In genomic region chr11:83298225-83299195, GRCm38 (mm10) we compare ENCODE assay signal across 8 mouse cellular contexts. TPM values are rescaled to one million over a fixed set of nuclear protein-coding genes. Genes with fewer than 3 reads are reported as not detected.
DNase-seq lines count a peak whose midpoint lies in the region; ATAC-seq and TF ChIP-seq lines count a peak whose summit lies in the region.

Gene Ap2b1, plus strand, starts transcription at chr11:83299024.

- peak; percentile 86 for ATAC-seq in CD4-positive, CD25-positive, alpha-beta regulatory T cell, adult 4 months
- ATAC-seq in heart, embryonic 15.5 days (replicated peaks; ENCODE audit: insufficient number of reproducible peaks, insufficient read depth, low FRiP score, low read depth) = peak; percentile 93
- peak; percentile 87 for ATAC-seq in liver, embryonic 14.5 days (ENCODE audit: insufficient read depth)
- ATAC-seq in neural tube, embryonic 11.5 days (ENCODE audit: insufficient read depth, low FRiP score, low TSS enrichment) = peak; percentile 82
- ATAC-seq in stomach, postnatal 0 days (ENCODE audit: low FRiP score, low TSS enrichment) = peak; percentile 94

- peak within 1 kb of the TSS; percentile 93 for H3K27ac ChIP-seq in forebrain, embryonic 10.5 days
- peak within 1 kb of the TSS; percentile 95 for H3K27ac ChIP-seq in heart, embryonic 15.5 days
- peak within 1 kb of the TSS; percentile 83 for H3K27ac ChIP-seq in liver, embryonic 14.5 days
- peak within 1 kb of the TSS; percentile 80 for H3K27ac ChIP-seq in neural tube, embryonic 11.5 days (ENCODE audit: low read depth, low read length)
- peak within 1 kb of the TSS; percentile 96 for H3K27ac ChIP-seq in stomach, postnatal 0 days (replicated peaks)

- TF ChIP-seq EP300 in liver, embryonic 14.5 days (IDR thresholded peaks at IDR 0.05; ENCODE audit: low read depth) = no peak; the same call in 1 of the 2 replicates
- no peak for TF ChIP-seq EP300 in stomach, postnatal 0 days (optimal IDR thresholded peaks at IDR 0.05)

- peaks cover 46% of the 10 kb centered on the region for H3K36me3 ChIP-seq in forebrain, embryonic 10.5 days (replicated peaks)
- H3K36me3 ChIP-seq in heart, embryonic 15.5 days = peaks cover 20% of the 10 kb centered on the region; the same call in 1 of the 2 replicates
- H3K36me3 ChIP-seq in liver, embryonic 14.5 days (replicated peaks; ENCODE audit: control insufficient read depth, insufficient read depth, low read depth) = peaks cover 36% of the 10 kb centered on the region
- H3K36me3 ChIP-seq in neural tube, embryonic 11.5 days (ENCODE audit: control insufficient read depth, insufficient read depth, low read length) = no peaks in the 10 kb centered on the region; the same call in 1 of the 2 replicates
- no peaks in the 10 kb centered on the region; the same call in 1 of the 2 replicates for H3K36me3 ChIP-seq in stomach, postnatal 0 days (ENCODE audit: control insufficient read depth, insufficient read depth, low read length)

- 3% methylated on average over 56 of the region's 56 CpGs for WGBS in forebrain, embryonic 10.5 days
- WGBS in heart, embryonic 15.5 days = 3% methylated on average over 56 of the region's 56 CpGs
- WGBS in liver, embryonic 14.5 days (ENCODE audit: insufficient replicate concordance) = 2% methylated on average over 56 of the region's 56 CpGs
- 2% methylated on average over 56 of the region's 56 CpGs for WGBS in neural tube, embryonic 11.5 days
- WGBS in stomach, postnatal 0 days = 2% methylated on average over 56 of the region's 56 CpGs

- peak within 1 kb of the TSS; percentile 80 for H3K4me2 ChIP-seq in heart, embryonic 15.5 days
- H3K4me2 ChIP-seq in liver, embryonic 14.5 days (ENCODE audit: low read depth) = peak within 1 kb of the TSS; percentile 99
- peak within 1 kb of the TSS; percentile 80 for H3K4me2 ChIP-seq in neural tube, embryonic 11.5 days (ENCODE audit: low read depth)
- H3K4me2 ChIP-seq in stomach, postnatal 0 days (replicated peaks; ENCODE audit: low read depth) = peak within 1 kb of the TSS; percentile 69

- peak within 1 kb of the TSS; percentile 85 for H3K4me3 ChIP-seq in forebrain, embryonic 10.5 days
- peak within 1 kb of the TSS; percentile 87 for H3K4me3 ChIP-seq in heart, embryonic 15.5 days
- peak within 1 kb of the TSS; percentile 83 to 92 for H3K4me3 ChIP-seq in liver, embryonic 14.5 days (ENCODE audit: insufficient read depth in 1 of 2, low read depth in 2 of 2, low read length in 2 of 2)
- H3K4me3 ChIP-seq in neural tube, embryonic 11.5 days (ENCODE audit: low read depth, low read length) = peak within 1 kb of the TSS; percentile 73
- peak within 1 kb of the TSS; percentile 79 for H3K4me3 ChIP-seq in stomach, postnatal 0 days (ENCODE audit: low read depth, low read length)

- no peaks in the 10 kb centered on the region for H3K9me3 ChIP-seq in forebrain, embryonic 10.5 days
- no peaks in the 10 kb centered on the region for H3K9me3 ChIP-seq in heart, embryonic 15.5 days (replicated peaks)
- no peaks in the 10 kb centered on the region for H3K9me3 ChIP-seq in liver, embryonic 14.5 days (ENCODE audit: control insufficient read depth, low read length)
- no peaks in the 10 kb centered on the region for H3K9me3 ChIP-seq in neural tube, embryonic 11.5 days (ENCODE audit: control insufficient read depth, low read length)
- no peaks in the 10 kb centered on the region for H3K9me3 ChIP-seq in stomach, postnatal 0 days (ENCODE audit: control insufficient read depth, low read length)

- peaks cover 37% of the 10 kb centered on the region for H3K4me1 ChIP-seq in forebrain, embryonic 10.5 days
- peaks cover 27% of the 10 kb centered on the region for H3K4me1 ChIP-seq in heart, embryonic 15.5 days (replicated peaks)
- H3K4me1 ChIP-seq in liver, embryonic 14.5 days (replicated peaks; ENCODE audit: control insufficient read depth in 2 of 2, insufficient read depth in 2 of 2, low read length in 1 of 2) = peaks cover 16 to 26% of the 10 kb centered on the region in 2 experiments
- peaks cover 11% of the 10 kb centered on the region; the same call in 1 of the 2 replicates for H3K4me1 ChIP-seq in neural tube, embryonic 11.5 days (ENCODE audit: control insufficient read depth, insufficient read depth, low read length)
- H3K4me1 ChIP-seq in stomach, postnatal 0 days (replicated peaks; ENCODE audit: control insufficient read depth, insufficient read depth) = 0 out of 2 replicates have a peak, but pooled peaks cover 2% of the 10 kb centered on the region

- DNase-seq in c-Kit-negative CD71-positive TER-119-positive erythroid progenitor cells, embryonic 14.5 days (ENCODE audit: low read depth, low spot score) = peak; percentile 75
- DNase-seq in forebrain, embryonic 10.5 days (ENCODE audit: extremely low spot score, low spot score) = peak; percentile 96
- peak; percentile 94 to 97 for DNase-seq in kidney, postnatal 25 days
- DNase-seq in liver, embryonic 14.5 days (ENCODE audit: low read depth in 3 of 3, low spot score in 3 of 3) = peak; percentile 81 to 90 (median 86)
- peak; percentile 93 for DNase-seq in neural tube, embryonic 11.5 days (ENCODE audit: low spot score)
- peak; percentile 96 for DNase-seq in stomach, postnatal 0 days (ENCODE audit: low spot score)

- TF ChIP-seq CTCF in liver, embryonic 14.5 days (IDR thresholded peaks at IDR 0.05; ENCODE audit: low read depth) = no peak; the same call in 1 of the 2 replicates
- peak; percentile 3; the same call in 1 of the 2 replicates for TF ChIP-seq CTCF in stomach, postnatal 0 days (IDR thresholded peaks at IDR 0.05; ENCODE audit: low read depth)

- peak within 1 kb of the TSS; percentile 89 for H3K9ac ChIP-seq in heart, embryonic 15.5 days
- H3K9ac ChIP-seq in liver, embryonic 14.5 days (replicated peaks) = peak within 1 kb of the TSS; percentile 89
- peak within 1 kb of the TSS; percentile 80 for H3K9ac ChIP-seq in neural tube, embryonic 11.5 days (ENCODE audit: low read length)
- H3K9ac ChIP-seq in stomach, postnatal 0 days (ENCODE audit: low read length) = peak within 1 kb of the TSS; percentile 86

- H3K27me3 ChIP-seq in forebrain, embryonic 10.5 days (ENCODE audit: poor library complexity, severe bottlenecking) = no peaks in the 10 kb centered on the region
- H3K27me3 ChIP-seq in heart, embryonic 15.5 days = no peaks in the 10 kb centered on the region
- no peaks in the 10 kb centered on the region for H3K27me3 ChIP-seq in liver, embryonic 14.5 days (ENCODE audit: control insufficient read depth, insufficient read depth, low read length)
- no peaks in the 10 kb centered on the region for H3K27me3 ChIP-seq in neural tube, embryonic 11.5 days (ENCODE audit: control insufficient read depth, insufficient read depth, low read length)
- no peaks in the 10 kb centered on the region for H3K27me3 ChIP-seq in stomach, postnatal 0 days (ENCODE audit: control insufficient read depth, insufficient read depth, low read length)

RNA-seq across cellular contexts. Expression of gene Ap2b1, which starts in this region (rescaled TPM):
- 10 to 100 TPM; 52.3 to 63.9 TPM for polyA plus RNA-seq in CD4-positive, CD25-positive, alpha-beta regulatory T cell, adult 4 months (2017; shearing (Covaris generic))
- polyA plus RNA-seq in forebrain, embryonic 10.5 days (2016; fragmentation: Nextera tagmentation; extraction: Ambion mirVana) = 66.4 and 67.0 TPM in 2 replicates
- polyA plus RNA-seq in heart, embryonic 15.5 days (2015; fragmentation: Nextera tagmentation; extraction: Ambion mirVana) = 32.1 and 39.5 TPM in 2 replicates
- polyA plus RNA-seq in liver, embryonic 14.5 days (2012; rRNA removed) = 10.5 and 11.7 TPM in 2 replicates
- polyA plus RNA-seq in liver, embryonic 14.5 days (2014; fragmentation: Nextera tagmentation; extraction: Ambion mirVana) = 20.9 and 22.3 TPM in 2 replicates
- 134 and 137 TPM in 2 replicates for polyA plus RNA-seq in neural tube, embryonic 11.5 days (2014; fragmentation: Nextera tagmentation; extraction: Ambion mirVana)
- polyA plus RNA-seq in stomach, postnatal 0 days (2015; fragmentation: Nextera tagmentation; extraction: Ambion mirVana) = 20.0 and 21.5 TPM in 2 replicates

Comparison
In these comparisons a context has a peak if more than half of its experiments do, and no peak if none do; other contexts are left out.
1. Peak in every context shown above with its lines: DNase-seq, ATAC-seq, H3K4me3 ChIP-seq and H3K27ac ChIP-seq.